9 mouse cellular contexts compared by ENCODE assay signal in genomic region chr4:109984011-109984411, GRCm38 (mm10). TPM values are rescaled to one million over a fixed set of nuclear protein-coding genes. Genes with fewer than 3 reads are reported as not detected.
DNase-seq lines count a peak whose midpoint lies in the region; ATAC-seq lines count a peak whose summit lies in the region.
"Had no signal": no experiment of that assay in that cellular context is flagged by ENCODE, and none has a peak within 500 bp of the region (broad histone marks: within the 10 kb centered on the region; RNA-seq: fewer than 3 reads in every experiment).

No protein-coding gene starts in this region.

- DNase-seq in kidney, postnatal 14 days: no peak
- DNase-seq in embryo, embryonic 10 days (ENCODE audit: low spot score): peak; percentile 29
- DNase-seq in mesoderm, embryonic 11.5 days (ENCODE audit: low read depth, low spot score): peak; percentile 24
- no peak for DNase-seq in right cerebral cortex, postnatal 10 days (ENCODE audit: low spot score in 2 of 2)
- DNase-seq in ovary, postnatal 10 days (ENCODE audit: low spot score): no peak
- DNase-seq in adipocyte (ENCODE audit: low spot score): no peak
- DNase-seq: thymus, postnatal 4 days had no signal

- no peaks in the 10 kb centered on the region for H3K36me3 ChIP-seq in kidney, embryonic 15.5 days
- H3K36me3 ChIP-seq in forebrain, embryonic 13.5 days (ENCODE audit: poor library complexity, severe bottlenecking): peaks cover 20% of the 10 kb centered on the region

- ATAC-seq in kidney, embryonic 15.5 days (replicated peaks; ENCODE audit: low FRiP score): no peak
- peak; percentile 55 for ATAC-seq in forebrain, embryonic 13.5 days

- H3K9me3 ChIP-seq in kidney, embryonic 15.5 days (replicated peaks): no peaks in the 10 kb centered on the region
- H3K9me3 ChIP-seq in forebrain, embryonic 13.5 days (replicated peaks): no peaks in the 10 kb centered on the region

- H3K4me2 ChIP-seq in kidney, embryonic 15.5 days: peak overlapping the region; percentile 40
- peak overlapping the region; percentile 79 for H3K4me2 ChIP-seq in forebrain, embryonic 13.5 days

- peaks cover 99% of the 10 kb centered on the region for H3K27me3 ChIP-seq in kidney, embryonic 15.5 days
- H3K27me3 ChIP-seq in forebrain, embryonic 13.5 days: peaks cover 93% of the 10 kb centered on the region

- H3K4me1 ChIP-seq in kidney, embryonic 15.5 days: peaks cover 42% of the 10 kb centered on the region
- peaks cover 53% of the 10 kb centered on the region for H3K4me1 ChIP-seq in forebrain, embryonic 13.5 days

- H3K4me3 ChIP-seq in kidney, embryonic 15.5 days (replicated peaks): peak overlapping the region; percentile 18
- H3K4me3 ChIP-seq in forebrain, embryonic 13.5 days: peak overlapping the region; percentile 70

- H3K9ac ChIP-seq in kidney, embryonic 15.5 days: no peak overlapping the region
- peak overlapping the region; percentile 83 for H3K9ac ChIP-seq in forebrain, embryonic 13.5 days

- under 1% methylated on average over 24 of the region's 24 CpGs for WGBS in kidney, embryonic 15.5 days
- 2% methylated on average over 24 of the region's 24 CpGs for WGBS in forebrain, embryonic 13.5 days

- H3K27ac ChIP-seq in kidney, embryonic 15.5 days: no peak overlapping the region
- peak overlapping the region; percentile 91 for H3K27ac ChIP-seq in forebrain, embryonic 13.5 days

RNA-seq across cellular contexts. Expression of gene Dmrta2, which starts 6.2 kb away (rescaled TPM):
- polyA plus RNA-seq in kidney, embryonic 15.5 days (2015; fragmentation: Nextera tagmentation; extraction: Ambion mirVana): 0.08 and 0.13 TPM in 2 replicates
- 6.1 and 7.1 TPM in 2 replicates for polyA plus RNA-seq in forebrain, embryonic 13.5 days (2015; fragmentation: Nextera tagmentation; extraction: Ambion mirVana)

Comparison
In these comparisons a context has a peak if more than half of its experiments do, and no peak if none do; other contexts are left out.
1. DNase-seq: peak in embryo, embryonic 10 days (single experiment) and mesoderm, embryonic 11.5 days (single experiment); none in kidney, postnatal 14 days (single experiment), right cerebral cortex, postnatal 10 days (0 of 2), ovary, postnatal 10 days (single experiment) and adipocyte (single experiment).